Mouse (Mus musculus) erythroid progenitor cell, adult 5-6 weeks (primary cell): ENCODE results near the gene Parp16. TPM values are rescaled to one million over a fixed set of nuclear protein-coding genes. Genes with fewer than 3 reads are reported as not detected.

ENCODE experiments used
- ATAC-seq: replicated peaks from 2 replicates; pipeline ENCODE4 v1.8.0; 2016; ENCODE audit warnings: moderate number of reproducible peaks, mild to moderate bottlenecking, moderate TSS enrichment, inconsistent platforms; ENCODE audit not compliant: poor library complexity, low FRiP score, severe bottlenecking
- total RNA-seq, 2 experiments: library from RNA; stranded (forward) in 1 of 2; stranded (reverse) in 1 of 2; fragments of 150-400 nt in 1 of 2; fragments of 186-747, 209-891 nt in 1 of 2; gene quantifications; 2 replicates each; pipeline versions ENCODE4 v1.2.3 to v1.2.4; 2015 to 2017; ENCODE audit warnings: low replicate concordance in 2 of 2

Gene Parp16
- total RNA-seq, 2 experiments from 2014 or later, result 15.2 to 28.5 TPM

DNA sequence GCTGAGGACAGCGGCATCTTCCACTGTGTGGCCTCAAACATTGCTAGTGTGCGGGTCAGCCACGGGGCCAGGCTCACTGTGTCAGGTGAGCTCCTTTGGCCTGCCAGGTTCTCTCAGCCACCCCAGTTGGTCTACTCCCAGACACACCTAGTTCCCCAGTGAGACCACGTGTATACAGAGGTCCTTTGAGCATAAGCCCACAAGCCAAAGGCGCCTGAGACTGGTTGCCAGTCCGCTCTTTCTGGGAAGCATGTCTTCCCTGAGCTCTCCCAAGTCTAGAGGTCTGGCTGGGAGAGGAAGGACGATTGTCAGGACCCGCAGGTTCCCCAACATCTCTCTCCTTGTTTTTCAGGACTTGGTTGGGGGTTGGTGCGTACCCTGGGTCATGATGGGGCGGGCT lies 17.2 kb upstream of the Parp16 start:
- no peak for ATAC-seq

DNA sequence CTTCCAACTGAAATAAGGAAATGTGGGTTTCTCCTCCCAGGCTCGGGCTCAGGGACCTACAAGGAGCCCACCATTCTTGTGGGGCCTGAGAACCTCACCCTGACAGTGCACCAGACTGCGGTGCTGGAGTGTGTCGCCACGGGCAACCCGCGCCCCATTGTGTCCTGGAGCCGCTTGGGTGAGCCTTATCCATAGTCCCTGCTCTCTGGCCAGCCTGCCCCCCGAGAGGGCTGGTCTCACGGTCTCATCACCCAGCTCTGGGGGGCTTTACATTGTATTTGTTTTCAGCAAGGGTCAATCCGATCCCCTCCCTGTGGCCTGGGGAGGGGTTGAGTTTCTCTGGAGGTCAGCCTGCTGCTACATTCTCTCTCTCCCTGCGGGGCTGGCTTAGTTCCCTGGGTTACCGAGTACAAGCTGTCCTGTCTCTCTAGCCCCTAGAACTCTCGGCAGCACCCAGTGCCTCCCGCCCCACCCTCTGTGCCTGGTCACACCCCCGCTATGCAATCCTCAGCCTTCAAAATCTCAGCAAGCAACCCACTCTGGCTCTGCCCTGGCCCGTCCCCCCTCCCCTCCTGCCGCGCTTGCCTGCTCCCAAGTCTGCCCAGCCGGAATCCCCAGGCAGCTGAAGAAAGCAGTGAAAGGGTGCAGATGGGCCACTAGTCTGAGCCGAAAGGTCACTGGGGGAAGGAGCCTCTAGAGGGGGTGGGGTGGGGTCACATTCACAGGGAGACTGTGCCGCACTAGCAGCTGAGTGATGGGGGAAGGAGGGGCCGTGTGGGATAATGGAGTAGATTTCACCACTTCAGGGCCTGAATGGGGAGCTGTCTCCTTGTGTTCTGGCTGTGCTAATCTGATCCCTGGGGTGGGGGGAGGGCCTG lies 16.6 kb upstream of the Parp16 start:
- ATAC-seq, result no peak

DNA sequence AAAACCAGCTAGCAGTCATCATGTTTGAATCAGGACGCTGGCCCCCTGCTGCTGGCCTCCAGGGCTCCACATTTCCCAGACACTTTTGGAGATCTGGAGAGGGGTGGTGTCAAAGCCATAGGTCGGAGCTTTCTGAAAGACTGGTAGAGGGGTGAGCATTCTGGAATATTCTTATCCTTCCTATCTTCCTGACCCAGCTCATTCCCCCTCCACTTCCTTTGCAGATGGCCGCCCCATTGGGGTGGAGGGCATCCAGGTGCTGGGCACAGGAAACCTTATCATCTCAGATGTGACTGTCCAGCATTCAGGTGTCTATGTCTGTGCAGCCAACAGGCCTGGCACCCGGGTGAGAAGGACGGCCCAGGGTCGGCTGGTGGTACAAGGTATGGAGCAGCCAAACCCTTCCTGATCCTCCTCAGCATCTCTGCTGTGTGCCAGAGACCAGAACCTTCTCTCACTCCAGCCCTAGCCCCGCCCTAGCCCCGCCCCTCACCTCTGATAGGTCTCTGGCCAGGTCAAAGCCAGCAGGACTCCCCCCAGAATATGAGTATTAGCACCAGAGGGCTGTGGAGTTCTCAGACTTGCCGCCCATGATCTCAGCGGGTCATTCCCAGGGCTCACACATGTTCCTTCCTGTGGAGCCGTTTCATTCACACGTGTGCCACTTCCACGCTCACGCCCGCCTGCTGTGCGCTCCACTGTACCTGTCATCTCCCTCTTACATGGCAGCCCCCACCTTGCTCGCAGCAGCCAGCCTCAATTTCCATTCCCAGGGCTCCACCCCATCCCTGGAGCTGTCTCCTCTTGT lies 15.1 kb upstream of the Parp16 start:
- ATAC-seq, result no peak

DNA sequence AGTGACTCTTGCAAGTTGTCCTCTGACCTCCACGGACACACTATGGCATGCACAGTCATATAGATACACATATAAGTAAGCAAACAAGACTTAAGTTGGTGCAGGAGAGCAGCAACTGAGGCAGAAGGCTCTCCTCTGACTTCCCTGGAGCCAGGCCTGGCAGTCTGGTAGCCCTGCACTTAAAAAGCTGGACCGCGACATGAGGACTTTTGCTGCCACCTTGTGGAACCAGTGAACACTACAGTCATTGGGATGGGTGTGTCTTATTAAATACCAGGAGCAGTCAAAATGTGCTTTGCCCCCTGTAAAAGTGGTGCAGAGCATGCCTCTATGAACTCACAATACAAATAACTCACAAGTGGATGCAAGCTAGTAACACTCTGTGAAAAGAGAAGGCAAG lies 6.6 kb upstream of the Parp16 start:
- peak; percentile 80 for ATAC-seq

DNA sequence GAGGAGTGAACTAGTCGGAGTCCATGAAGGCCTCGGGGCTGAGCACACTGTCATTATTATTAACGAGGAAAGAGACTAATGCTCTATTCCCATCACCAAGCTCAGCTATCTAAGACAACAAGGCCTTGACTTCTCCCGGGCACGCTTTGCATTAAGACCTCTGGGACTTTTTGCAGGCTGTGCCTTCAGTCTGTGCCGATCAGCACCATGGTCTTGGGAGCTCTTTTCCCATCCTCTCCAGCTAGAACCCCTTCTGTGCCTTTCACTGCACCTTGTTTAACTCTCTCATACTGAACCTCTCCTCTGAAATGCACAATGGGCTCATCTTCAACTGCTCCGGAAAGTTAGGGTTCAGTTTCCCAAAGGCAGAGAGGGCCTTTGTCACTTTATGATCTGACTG lies 4.8 kb upstream of the Parp16 start:
- no peak for ATAC-seq

DNA sequence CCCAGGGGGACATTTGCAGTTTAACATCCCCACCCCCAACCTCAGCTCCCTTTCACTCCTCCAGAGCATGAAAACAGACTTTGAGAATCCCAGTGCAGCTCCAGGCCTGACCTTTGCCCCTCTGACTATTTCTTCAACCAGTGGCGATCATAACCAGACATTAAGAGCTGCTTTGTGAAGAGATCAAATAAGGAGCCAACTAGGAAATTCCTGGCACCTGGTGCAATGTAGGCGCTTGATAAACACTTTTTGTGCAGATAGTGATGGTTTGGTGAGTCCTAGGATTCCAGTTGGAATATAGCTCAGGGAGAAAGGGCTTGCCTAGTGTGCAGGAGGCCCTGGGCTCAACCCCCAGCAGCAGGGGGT lies 3.8 kb upstream of the Parp16 start:
- ATAC-seq, result no peak

DNA sequence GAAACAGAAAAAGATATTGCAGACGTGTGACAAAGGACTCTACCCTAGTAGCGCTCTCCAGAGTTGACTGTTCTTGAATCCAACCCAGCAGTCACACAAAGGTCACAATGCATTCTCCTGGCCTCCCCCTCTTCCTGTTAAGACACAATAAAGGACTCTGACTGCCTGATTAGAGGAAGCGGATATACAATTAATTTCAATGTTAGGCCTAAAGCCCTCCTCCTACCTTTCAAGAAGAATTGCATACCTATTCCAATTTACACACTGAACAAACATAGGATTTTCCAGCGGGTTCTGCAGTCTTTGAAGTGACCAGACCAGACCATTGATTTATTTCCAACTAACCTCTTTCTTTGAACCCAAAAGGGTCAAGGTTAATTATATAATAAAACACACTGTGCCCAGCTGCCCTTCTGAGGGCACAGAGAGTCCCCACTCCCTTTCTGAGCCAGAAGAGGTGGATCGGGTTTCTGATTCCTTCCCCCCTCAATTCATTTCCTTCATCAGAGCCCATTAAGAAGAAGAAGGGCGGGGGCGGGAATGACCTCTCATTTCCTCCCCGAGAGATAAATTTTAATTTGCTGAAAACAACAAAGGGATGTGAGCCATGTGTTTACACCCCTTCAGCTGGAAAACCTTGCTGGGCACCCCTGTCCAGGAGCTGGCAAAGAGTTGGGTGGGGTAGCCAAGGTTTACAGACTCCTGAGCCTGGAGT lies 3.2 kb upstream of the Parp16 start:
- no peak for ATAC-seq

DNA sequence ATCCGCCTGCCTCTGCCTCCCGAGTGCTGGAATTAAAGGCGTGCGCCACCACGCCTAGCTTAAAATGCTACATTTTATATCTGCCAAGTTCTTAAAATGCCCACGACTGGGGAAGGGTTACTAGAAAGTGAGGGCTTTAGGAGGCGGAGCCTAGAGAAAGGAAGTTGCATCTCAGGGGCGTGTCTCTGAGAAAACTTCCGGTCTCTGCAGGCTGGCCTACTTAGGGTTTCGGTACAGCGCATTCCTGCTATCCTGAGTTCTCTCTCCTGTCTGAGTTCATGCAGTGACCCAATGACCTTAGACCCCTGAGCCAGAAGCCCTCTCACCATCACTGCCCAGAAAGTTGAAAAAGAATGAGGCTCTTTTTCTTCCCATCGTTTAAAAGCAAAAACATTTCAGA lies 1.9 kb upstream of the Parp16 start:
- no peak for ATAC-seq

DNA sequence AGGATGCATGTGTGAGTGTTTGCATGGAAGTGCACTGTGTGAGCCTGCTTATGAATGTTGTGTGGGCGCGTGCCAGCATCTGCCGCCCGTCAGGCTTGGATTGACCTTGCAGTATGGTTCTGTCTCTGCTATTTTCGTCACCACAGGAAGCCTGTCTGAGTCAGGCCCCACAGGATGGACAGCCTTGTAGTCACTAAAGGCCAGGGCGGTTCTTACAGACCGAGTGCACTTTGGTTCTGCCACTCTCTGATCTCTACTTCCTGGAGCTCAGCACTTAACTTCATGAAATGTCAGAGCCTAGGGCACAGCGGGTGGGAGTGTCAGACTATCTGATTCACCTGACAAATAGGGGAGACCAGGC lies 448 bp downstream of the Parp16 start:
- ATAC-seq, result no peak

DNA sequence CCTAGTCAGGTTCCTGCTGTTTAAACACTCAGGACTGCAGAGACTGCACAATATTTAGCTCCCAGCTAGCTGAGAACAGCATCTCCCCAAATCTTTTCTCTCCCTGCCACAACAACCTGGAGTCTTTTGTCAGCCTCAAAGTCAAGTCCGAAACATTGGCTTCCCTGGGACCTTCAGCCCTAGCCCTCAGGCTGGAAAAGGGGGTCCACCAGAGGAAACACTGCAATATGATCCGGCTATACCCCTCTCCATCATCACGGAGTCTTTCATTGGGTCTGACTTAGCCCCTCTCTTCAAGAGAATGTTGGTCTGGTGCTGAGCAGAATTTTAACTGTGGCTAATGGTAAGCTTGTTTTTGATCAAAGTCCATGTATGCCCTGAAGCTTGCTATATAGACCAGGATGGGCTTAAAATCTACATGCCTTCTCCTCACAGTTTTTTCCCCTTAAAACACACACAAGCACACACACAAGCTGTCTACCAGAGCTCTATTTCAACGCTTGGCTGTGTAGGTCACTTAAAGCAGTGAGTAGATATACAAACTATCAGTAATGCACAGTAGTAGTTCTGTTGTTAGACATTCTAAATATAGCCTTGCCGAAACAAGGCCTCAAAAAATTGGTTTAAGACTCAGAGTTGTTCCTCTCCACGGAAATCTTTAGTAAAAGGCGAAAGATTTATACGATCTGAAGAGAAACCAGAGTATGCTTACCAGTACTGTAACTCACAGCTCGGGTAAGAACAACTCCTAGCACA lies 1.0 kb downstream of the Parp16 start:
- peak; percentile 76 for ATAC-seq

DNA sequence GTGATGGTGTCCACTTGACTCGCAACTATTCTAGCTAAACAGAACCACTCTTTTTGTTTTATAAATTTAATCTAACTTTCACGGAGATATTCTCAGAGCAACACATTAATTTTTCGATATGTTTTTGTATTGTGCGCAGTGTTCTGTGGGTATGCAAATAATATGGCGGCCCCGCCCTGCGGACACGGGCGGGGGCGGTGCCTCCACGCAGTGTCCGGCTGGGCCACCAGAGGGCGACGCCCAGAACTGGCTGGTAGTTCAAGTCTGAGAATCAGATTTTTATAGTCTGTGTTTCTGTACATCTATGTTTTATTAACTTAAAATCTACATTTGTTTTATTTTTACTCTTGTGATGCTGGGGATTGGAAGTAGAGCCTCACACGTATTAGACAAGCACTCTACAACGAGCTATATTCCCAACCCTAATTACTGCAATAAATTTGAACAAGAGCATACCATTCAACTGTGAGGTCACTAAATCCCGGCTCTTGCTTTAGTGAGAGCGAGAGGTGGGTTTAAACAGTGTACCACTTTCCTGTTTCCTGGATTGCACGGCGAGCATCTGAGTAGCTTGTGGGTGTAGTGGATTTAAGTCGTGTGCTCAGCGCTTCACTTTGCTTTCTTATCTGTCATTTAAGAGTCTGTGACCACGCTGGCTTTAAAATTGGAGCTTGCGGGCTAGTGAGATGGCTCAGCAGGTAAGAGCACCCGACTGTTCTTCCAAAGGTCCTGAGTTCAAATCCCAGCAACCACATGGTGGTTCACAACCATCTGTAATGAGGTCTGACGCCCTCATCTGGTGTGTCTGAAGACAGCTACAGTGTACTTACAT lies 1.8 kb downstream of the Parp16 start:
- ATAC-seq, result peak; percentile 82

DNA sequence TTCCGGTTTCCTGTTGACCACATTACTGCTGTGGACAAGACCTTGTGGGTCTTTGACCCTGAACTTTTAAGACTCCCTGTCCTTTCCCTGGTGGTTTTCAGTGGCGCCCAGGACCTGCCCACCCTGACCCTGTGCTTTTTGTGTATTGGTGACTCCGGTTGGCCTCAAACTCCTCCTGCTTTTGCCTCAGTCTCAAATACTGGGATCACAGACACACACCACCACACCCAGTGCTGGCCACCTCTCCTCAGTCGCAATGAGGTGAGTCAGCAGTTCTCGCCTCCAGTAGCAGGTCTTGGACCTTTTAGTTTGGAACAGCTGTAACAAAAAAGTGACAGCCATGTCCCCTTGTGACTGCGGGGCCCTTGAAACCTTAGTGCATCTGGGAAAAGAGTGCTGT lies 2.7 kb downstream of the Parp16 start:
- ATAC-seq, result peak; percentile 62

DNA sequence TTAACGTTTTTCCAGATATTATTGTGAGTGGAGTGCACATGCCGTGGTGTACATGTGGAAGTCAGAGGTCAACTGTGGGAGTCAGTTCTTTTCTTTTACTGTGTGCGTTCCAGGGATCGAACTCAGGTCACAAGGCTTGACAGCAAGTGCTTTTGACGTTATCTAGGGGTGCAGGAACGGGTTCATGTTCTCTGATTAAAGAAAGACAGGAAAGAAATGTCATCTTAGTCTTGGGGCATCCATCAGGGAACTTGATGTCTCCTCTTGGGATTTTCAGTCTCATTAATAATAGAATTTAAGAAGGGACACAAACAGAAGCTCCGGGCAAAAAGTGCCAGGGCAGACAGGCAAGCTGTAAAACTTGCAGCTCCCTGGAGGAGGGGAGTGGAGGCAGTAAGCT lies 4.6 kb downstream of the Parp16 start:
- ATAC-seq, result no peak

DNA sequence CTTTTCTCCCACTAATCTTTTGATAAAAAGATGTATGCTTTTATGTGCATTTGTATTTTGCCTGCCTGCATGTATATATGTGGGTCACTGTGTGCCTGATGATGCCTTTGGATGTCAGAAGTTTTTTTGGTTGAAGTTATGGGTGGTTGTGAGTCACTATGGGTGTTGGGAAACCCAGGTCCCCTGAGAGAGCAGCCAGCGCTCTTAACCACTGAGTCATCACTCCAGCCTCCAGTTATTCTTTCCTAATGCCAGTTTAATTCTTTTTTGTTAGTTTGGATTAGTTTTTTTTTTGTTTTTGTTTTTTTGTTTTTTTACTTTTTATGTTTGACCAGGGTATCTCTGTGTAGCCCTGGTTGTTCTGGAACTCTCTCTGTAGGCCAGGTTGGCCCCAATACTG lies 5.5 kb downstream of the Parp16 start:
- ATAC-seq, result no peak

DNA sequence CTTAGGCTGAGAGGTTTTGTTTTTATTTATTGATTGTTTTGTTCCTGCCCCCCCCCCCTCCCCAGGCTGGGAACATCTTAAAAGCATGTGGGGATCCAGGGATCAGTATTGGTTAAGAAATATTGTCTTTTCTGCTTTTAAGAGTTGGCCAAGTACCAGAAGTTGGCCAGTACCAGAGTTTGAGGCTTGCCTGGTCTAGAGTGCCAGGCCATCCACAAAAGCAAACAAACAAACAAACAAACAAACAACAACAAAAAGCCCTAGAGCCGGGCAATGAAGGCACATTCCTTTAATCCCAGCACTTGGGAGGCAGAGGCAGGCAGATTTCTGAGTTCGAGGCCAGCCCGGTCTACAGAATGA lies 5.8 kb downstream of the Parp16 start:
- no peak for ATAC-seq

DNA sequence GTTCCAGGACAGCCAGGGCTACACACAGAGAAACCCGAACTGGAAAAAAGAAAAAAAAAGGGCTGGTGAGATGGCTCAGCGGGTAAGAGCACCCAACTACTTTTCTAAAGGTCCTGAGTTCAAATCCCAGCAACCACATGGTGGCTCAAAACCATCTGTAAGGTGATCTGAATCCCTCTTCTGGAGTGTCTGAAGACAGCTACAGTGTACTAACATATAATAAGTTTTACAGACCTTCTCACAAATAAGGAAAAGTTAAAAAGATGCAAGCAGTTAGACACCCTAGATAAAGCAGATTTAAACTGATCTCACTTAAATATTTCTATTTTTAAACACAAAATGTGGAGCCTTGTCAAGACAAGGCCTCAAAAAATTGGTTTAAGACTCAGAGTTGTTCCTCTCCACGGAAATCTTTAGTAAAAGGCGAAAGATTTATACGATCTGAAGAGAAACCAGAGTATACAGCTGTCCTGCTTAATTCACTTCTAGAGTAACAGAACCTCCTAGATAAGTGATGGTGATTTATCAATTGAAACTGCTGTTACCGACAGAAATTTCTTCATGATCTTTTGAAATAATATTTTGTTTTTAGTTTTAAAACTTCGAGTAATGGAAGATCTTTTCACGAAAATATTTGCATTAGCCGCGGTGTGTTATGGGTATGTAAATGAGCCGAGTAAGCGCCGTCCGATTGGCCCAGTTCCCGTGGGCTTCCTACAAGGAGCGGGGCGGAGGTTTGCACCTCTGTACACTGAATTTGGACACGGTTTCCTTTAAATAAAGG lies 6.4 kb downstream of the Parp16 start:
- ATAC-seq, result peak; percentile 89

DNA sequence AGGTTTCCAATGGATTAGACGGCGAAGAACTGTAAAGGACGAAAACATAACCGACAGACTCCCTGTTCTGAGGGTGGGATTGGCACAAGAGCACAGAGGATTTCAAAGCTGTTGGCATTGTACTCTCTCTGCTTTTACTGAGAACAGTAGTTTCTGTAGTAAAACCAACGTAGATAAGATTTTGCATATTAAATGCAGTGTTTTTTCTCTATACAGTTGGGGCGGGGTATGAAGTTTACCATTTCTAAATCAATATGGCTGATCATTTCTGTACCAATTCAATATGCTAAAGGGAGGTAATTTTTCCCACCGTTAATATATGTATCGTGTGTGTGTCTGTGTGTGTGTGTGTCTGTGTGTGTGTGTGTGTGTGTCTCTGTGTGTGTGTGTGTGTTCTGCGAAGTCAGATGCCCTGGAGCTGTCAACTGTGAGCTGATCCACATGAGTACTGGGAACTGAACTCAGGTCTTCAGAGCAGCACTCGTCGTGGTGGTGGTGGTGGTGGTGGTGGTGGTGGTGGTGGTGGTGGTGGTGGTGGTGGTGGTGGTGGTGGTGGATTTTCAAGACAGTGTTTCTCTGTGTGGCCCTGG lies 7.1 kb downstream of the Parp16 start:
- peak; percentile 62 for ATAC-seq
